Mouse (Mus musculus): Measurements from ENCODE around the gene Slc1a4. TPM values are rescaled to one million over a fixed set of nuclear protein-coding genes. Genes with fewer than 3 reads are reported as not detected.

The Slc1a4 gene
- total RNA-seq (2014; rRNA removed), result 1.8 and 3.5 TPM in 2 replicates
- polyA plus RNA-seq (2012; rRNA removed), result 3.3 and 5.0 TPM in 2 replicates

DNA sequence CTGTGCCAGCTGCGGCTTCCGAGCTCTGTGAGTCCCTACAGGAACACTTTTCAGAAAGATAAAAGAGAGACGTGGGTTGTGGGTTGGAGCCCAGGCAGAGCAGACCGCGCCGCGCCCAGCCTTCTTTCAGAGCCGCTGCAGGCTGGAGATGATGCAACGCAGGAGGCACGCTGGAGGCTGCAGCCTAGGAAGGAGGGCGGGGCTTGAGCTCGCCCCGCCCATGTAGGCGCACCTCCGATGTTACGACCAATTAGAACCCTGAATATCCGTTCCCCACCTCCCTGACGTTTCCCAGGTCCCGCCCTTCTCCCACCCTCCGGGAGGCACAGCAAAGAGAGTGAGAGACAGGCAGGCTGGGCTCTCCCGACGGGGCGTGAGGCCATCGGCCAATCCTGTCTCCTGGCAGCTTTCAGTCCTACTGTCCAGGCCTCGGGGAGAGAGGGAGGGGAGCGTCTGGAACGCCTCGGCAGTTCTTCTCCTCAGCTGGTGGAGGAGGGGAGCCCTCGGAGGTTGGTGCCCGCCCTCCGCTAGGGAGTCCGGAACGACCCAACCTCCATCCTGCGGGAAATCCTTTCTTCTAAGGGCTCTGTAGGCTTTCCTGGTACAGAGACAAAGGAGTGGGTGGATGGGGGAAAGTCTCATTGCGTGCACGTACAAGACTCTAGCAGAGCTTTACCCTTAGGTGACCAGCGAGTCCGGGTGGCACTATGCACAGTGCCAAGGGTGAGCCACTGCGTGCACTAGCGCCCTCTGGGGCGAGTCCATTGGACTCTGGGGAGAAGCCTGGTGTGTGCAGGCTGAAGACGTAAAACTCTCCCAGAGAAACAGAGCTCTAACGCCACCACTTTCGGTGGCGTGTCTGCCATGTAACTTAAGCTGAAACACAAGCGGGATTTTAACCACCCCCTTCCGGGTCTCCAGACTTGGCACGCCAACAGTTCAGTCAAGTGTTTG is at the start of gene Slc1a4:
Gene Slc1a4 (minus strand): TSS at position 153 of the 954 bp plus-strand sequence.
- peak within 1 kb of the TSS; percentile 59 for H3K4me3 ChIP-seq (ENCODE audit: insufficient read depth, low read depth, low read length)
- H3K36me3 ChIP-seq (ENCODE audit: control insufficient read depth, insufficient read depth, low read length), result no peaks in the 10 kb centered on the region
- no peaks in the 10 kb centered on the region for H3K27me3 ChIP-seq (ENCODE audit: control insufficient read depth, insufficient read depth, low read length)
- peak within 1 kb of the TSS; percentile 54 for H3K9ac ChIP-seq (ENCODE audit: low read depth, low read length)
- DNase-seq (ENCODE audit: extremely low read depth, low read depth, low spot score), result peak; percentile 98
- WGBS, result under 1% methylated on average over 48 of the region's 48 CpGs
- TF ChIP-seq POLR2A (IDR thresholded peaks at IDR 0.05; ENCODE audit: extremely low read depth, insufficient read depth, low read length) (peak; percentile 55), CTCF (IDR thresholded peaks at IDR 0.05; ENCODE audit: low read depth, low read length) (peak; percentile 76)
- peak within 1 kb of the TSS; percentile 86 for H3K27ac ChIP-seq (replicated peaks; ENCODE audit: insufficient read depth, low read depth, low read length)
- H3K4me1 ChIP-seq (ENCODE audit: control insufficient read depth, insufficient read depth, low read length), result peaks cover 2% of the 10 kb centered on the region; the same call in 1 of the 2 replicates
- no peaks in the 10 kb centered on the region for H3K79me2 ChIP-seq (ENCODE audit: control insufficient read depth, insufficient read depth, low read length)

- no peak overlapping the region for H3K4me3 ChIP-seq (ENCODE audit: insufficient read depth, low read depth, low read length)
- H3K27ac ChIP-seq (replicated peaks; ENCODE audit: insufficient read depth, low read depth, low read length), result no peak overlapping the region
- H3K27me3 ChIP-seq (ENCODE audit: control insufficient read depth, insufficient read depth, low read length), result no peaks in the 10 kb centered on the region; the same call in 1 of the 2 replicates
- H3K79me2 ChIP-seq (ENCODE audit: control insufficient read depth, insufficient read depth, low read length), result no peaks in the 10 kb centered on the region
- H3K9ac ChIP-seq (ENCODE audit: low read depth, low read length), result no peak overlapping the region
- no peak for TF ChIP-seq CTCF (IDR thresholded peaks at IDR 0.05; ENCODE audit: low read depth, low read length)
- no peak for TF ChIP-seq POLR2A (IDR thresholded peaks at IDR 0.05; ENCODE audit: extremely low read depth, insufficient read depth, low read length)
- H3K4me1 ChIP-seq (ENCODE audit: control insufficient read depth, insufficient read depth, low read length), result no peaks in the 10 kb centered on the region
- DNase-seq (ENCODE audit: extremely low read depth, low read depth, low spot score), result no peak
- no peaks in the 10 kb centered on the region for H3K36me3 ChIP-seq (ENCODE audit: control insufficient read depth, insufficient read depth, low read length)
- WGBS, result 45% methylated on average over 4 of the region's 4 CpGs
Measured at GRCm38 (mm10) chr11:20380106-20380505, 47.6 kb upstream of the Slc1a4 start.

GRCm38 (mm10) chr11:20376642-20377041 is 44.1 kb upstream of the Slc1a4 start:
- 91% methylated on average over 7 of the region's 7 CpGs for WGBS
- TF ChIP-seq POLR2A (IDR thresholded peaks at IDR 0.05; ENCODE audit: extremely low read depth, insufficient read depth, low read length) (no peak), CTCF (IDR thresholded peaks at IDR 0.05; ENCODE audit: low read depth, low read length) (no peak)
- no peak for DNase-seq (ENCODE audit: extremely low read depth, low read depth, low spot score)

DNA sequence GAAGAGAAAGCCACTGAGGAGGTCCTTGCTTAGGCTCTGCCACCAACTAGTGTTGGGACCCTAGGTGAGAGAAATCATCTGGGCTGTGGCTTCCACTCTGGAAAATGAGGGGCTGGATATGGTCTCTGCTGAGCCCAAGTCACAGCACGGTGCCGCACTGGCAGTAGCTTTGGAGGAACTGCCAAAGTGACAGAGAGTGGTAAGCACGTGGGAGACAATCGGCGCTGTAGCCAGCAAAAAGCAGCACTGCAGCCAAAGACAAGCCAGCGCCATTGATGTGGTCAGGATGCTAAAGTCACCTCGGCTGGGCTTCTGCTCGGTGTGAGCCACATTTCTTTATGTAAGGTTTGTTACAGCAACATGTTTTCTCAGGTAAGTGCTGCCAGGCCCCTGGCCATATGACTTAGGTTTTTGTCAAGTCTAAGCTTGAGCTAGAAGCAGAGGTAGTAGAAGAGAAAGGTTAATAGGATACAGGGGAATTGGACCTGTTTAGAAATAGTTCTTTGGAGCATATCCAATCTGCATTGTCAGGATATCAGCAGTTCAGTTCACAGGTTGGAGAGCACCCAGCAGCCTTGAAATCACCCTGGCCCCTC is 40.2 kb upstream of the Slc1a4 start:
- 25% methylated on average over 8 of the region's 8 CpGs for WGBS
- no peak for TF ChIP-seq CTCF (IDR thresholded peaks at IDR 0.05; ENCODE audit: low read depth, low read length)
- TF ChIP-seq POLR2A (IDR thresholded peaks at IDR 0.05; ENCODE audit: extremely low read depth, insufficient read depth, low read length), result no peak
- H3K27me3 ChIP-seq (ENCODE audit: control insufficient read depth, insufficient read depth, low read length), result no peaks in the 10 kb centered on the region
- H3K4me1 ChIP-seq (ENCODE audit: control insufficient read depth, insufficient read depth, low read length), result no peaks in the 10 kb centered on the region
- no peaks in the 10 kb centered on the region for H3K36me3 ChIP-seq (ENCODE audit: control insufficient read depth, insufficient read depth, low read length)
- DNase-seq (ENCODE audit: extremely low read depth, low read depth, low spot score), result peak; percentile 68
- no peak overlapping the region for H3K9ac ChIP-seq (ENCODE audit: low read depth, low read length)
- no peaks in the 10 kb centered on the region for H3K79me2 ChIP-seq (ENCODE audit: control insufficient read depth, insufficient read depth, low read length)
- H3K4me3 ChIP-seq (ENCODE audit: insufficient read depth, low read depth, low read length), result no peak overlapping the region
- H3K27ac ChIP-seq (replicated peaks; ENCODE audit: insufficient read depth, low read depth, low read length), result no peak overlapping the region

More at GRCm38 (mm10) chr11:20376642-20377041, 44.1 kb upstream of the Slc1a4 start:
- H3K4me1 ChIP-seq (ENCODE audit: control insufficient read depth, insufficient read depth, low read length), result no peaks in the 10 kb centered on the region
- H3K9ac ChIP-seq (ENCODE audit: low read depth, low read length), result no peak overlapping the region
- H3K36me3 ChIP-seq (ENCODE audit: control insufficient read depth, insufficient read depth, low read length), result no peaks in the 10 kb centered on the region
- H3K79me2 ChIP-seq (ENCODE audit: control insufficient read depth, insufficient read depth, low read length), result no peaks in the 10 kb centered on the region
- H3K27me3 ChIP-seq (ENCODE audit: control insufficient read depth, insufficient read depth, low read length), result no peaks in the 10 kb centered on the region; the same call in 1 of the 2 replicates
- H3K27ac ChIP-seq (replicated peaks; ENCODE audit: insufficient read depth, low read depth, low read length), result no peak overlapping the region
- H3K4me3 ChIP-seq (ENCODE audit: insufficient read depth, low read depth, low read length), result no peak overlapping the region

GRCm38 (mm10) chr11:20370486-20370885 is 38.0 kb upstream of the Slc1a4 start:
- DNase-seq (ENCODE audit: extremely low read depth, low read depth, low spot score), result peak; percentile 80
- no peak for TF ChIP-seq CTCF (IDR thresholded peaks at IDR 0.05; ENCODE audit: low read depth, low read length)
- TF ChIP-seq POLR2A (IDR thresholded peaks at IDR 0.05; ENCODE audit: extremely low read depth, insufficient read depth, low read length), result no peak
- Histone ChIP-seq H3K27ac (replicated peaks; ENCODE audit: insufficient read depth, low read depth, low read length) (no peak overlapping the region), H3K36me3 (ENCODE audit: control insufficient read depth, insufficient read depth, low read length) (no peaks in the 10 kb centered on the region), H3K4me1 (ENCODE audit: control insufficient read depth, insufficient read depth, low read length) (no peaks in the 10 kb centered on the region; the same call in 1 of the 2 replicates), H3K79me2 (ENCODE audit: control insufficient read depth, insufficient read depth, low read length) (no peaks in the 10 kb centered on the region), H3K4me3 (ENCODE audit: insufficient read depth, low read depth, low read length) (no peak overlapping the region), H3K9ac (ENCODE audit: low read depth, low read length) (no peak overlapping the region), H3K27me3 (ENCODE audit: control insufficient read depth, insufficient read depth, low read length) (no peaks in the 10 kb centered on the region)
- 37% methylated on average over 2 of the region's 2 CpGs for WGBS
